Mouse (Mus musculus) c-Kit-positive CD71-positive TER-119-negative erythroid progenitor cells, embryonic 14.5 days (primary cell): ENCODE measurements around the gene Mylk.

Source experiments
- DNase-seq: peaks from one replicate; pipeline ENCODE4 v3.0.0-alpha.2; 2013; ENCODE audit warnings: low read depth

The Mylk gene

DNA sequence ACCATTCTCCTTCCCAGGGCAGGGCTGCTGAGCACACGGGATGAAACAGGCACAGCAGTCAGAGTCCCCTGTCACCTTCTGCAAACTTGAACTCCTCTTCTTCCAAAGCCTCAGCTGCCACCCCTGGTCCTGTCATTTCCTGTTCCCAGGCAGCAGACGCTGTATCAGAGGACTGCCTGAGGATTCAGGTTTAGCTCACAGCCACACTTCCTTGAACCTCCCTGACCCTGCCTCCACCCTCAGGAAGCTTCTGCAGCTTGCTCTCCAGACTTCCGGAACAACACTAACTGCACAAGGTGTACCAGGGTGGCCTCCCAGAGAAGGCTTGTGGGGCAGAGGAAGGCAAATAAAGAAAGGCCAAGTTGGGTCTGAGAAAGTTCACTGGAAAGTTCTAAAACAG is 102.6 kb downstream of the Mylk start:
- DNase-seq = no peak

DNA sequence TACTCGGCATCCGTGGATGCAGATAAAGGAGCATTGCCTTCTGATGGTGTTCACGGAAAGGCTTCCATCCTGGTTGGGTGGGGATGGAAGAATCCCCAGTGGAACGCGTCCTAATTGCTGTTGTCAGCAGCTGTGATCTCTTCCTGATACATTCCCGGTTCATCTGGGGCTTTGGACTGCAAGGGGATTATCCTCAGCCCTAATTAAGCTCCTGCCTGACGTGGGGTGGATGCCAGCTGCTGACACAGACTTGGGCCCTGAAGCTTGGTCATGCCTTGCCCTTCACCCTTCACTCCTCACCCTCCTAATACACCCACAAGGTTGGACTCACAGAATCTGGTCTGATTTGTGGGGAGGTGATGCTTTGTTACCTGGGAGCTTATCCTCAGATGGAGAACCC is 109.1 kb downstream of the Mylk start:
- no peak for DNase-seq

DNA sequence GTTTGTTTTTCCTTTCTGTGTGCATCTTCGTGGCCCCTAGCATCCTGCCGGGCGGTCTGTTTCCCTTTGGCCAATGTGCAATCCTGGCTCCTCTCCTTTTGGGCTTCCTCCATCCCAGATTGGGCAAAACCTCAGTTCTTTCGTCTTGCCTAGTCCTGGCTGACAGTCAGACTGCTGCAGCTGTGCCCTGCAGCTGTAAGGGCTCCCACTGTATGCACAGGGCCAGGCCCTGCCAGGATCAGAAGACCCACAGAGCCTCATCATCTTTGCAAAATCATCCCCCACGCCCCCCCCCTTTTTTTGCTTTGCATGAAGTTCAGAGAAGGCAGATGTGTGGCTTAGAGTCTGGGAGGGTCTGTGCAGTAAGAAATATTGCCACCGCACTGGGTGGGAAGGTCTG is 110.1 kb downstream of the Mylk start:
- no peak for DNase-seq

DNA sequence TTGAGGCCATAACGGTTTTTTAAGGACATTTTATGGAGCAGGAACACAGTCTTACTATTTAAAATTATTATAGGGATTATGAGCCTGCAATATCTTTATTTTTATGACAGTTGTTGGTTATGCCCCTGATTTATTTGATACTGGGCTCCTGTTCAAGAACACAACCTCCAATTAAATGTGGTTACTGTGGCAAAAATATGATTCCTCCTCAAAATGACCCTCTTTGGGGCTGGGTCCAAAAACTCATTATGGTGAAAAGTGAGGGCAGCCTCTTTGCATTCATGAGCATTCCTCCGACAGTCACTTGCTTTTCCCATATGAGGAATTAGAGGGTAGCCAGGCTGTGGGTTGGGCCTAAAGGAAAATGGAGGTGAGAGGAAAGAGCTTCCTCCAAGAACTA is 110.7 kb downstream of the Mylk start:
- no peak for DNase-seq

DNA sequence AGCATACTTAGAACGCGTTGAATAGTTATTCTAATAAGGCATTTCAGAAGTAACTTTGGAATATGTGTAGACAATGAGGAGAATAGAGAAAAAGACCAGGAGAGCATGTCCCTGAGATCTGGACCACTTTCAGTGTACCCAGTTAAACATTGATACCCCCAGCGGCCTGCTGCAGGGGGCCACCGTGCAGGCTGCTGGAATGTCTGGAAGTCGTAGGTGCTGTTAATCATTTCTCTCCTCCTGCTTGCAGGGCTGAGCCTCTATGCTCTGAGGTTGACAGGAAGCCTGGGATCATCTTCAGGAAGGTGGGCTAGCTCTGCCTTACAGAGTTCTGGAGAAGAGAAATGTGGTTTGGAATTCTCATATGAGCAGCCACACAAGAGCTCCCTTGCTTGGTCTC is 112.6 kb downstream of the Mylk start:
- no peak for DNase-seq

DNA sequence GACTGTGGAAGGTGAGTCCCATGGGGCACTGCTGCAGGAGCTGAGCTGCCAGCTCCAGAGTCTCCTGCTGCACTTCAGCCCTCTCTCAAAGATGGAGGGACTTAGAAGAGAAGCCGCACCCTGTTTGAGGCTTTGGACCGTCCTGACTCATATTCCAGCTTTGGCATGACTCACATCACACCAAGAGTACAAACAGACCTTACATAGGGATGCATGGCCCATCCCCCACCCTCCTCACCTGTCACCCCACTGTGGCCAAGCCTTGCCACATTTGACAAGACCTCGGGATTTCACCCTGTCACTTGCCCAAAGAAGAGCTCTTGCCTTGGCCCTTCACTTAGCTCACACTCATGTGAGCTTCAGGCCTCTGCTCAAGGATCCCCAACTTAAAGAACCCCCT is 115.8 kb downstream of the Mylk start:
- DNase-seq = no peak

DNA sequence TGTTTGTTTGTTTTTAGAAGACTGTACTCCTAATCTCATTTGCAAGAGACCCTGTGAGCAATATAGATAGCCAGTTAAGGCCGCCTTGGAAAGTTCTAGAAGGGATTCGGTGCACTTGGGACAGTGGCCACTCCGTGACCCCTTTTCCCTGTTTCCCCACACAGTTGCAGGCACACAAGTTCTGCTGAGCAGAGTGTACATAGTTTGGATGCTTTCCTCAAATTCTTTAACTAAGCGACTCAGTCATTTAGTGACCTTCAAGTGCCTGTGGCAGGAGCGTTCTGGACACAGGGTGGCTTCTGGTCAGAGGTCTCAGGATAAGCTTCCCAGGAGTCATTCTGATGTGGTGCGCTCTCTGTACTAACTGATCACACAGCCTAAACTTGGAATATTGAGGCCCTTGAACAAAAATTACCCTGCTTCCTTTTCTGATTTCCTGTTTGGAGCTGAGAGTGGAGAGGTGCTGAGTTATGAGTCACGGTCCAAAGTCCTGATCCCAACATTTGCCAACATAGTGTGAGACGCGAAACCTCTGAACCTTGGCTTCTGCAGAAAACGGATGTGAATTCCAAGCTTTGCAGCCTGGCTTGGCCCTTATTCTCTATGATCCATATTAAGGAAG is 116.8 kb downstream of the Mylk start:
- DNase-seq = no peak

DNA sequence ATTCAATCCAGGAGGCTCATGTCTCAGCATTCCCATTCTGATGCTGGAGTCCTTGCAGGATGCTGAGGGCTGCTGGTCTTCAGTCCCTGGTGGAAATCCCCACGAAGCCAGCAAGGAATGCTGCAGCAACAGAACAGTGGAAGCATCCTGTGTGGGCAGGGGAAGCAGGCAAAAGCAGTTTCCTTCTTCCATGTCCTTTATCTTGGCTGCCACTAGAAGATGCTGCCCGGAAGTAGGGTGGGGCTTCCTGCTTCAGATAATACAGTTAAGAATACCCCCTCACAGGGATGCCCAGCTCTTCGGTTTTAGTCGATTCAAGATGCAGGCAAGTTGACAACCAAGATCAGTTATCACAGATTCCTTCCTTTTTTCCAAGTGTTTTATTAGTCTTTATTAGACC is 120.4 kb downstream of the Mylk start:
- DNase-seq = no peak

DNA sequence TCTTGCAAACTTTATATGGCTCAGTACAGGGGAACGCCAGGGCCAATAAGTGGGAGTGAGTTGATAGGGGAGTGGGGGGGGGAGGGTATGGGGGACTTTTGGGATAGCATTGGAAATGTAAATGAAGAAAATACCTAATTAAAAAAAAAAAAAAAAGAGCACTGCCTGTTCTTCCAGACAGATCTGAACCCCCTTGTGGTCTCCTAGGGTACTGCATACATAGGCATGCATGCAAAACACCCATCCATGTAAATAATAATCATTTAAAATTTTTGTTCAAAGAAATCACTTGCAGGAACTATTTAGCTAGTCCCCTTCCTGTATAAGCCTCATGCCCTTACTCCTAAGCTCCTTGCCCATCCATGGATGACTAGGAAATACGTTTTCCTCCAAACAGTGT is 122.2 kb downstream of the Mylk start:
- peak; percentile 6 for DNase-seq

DNA sequence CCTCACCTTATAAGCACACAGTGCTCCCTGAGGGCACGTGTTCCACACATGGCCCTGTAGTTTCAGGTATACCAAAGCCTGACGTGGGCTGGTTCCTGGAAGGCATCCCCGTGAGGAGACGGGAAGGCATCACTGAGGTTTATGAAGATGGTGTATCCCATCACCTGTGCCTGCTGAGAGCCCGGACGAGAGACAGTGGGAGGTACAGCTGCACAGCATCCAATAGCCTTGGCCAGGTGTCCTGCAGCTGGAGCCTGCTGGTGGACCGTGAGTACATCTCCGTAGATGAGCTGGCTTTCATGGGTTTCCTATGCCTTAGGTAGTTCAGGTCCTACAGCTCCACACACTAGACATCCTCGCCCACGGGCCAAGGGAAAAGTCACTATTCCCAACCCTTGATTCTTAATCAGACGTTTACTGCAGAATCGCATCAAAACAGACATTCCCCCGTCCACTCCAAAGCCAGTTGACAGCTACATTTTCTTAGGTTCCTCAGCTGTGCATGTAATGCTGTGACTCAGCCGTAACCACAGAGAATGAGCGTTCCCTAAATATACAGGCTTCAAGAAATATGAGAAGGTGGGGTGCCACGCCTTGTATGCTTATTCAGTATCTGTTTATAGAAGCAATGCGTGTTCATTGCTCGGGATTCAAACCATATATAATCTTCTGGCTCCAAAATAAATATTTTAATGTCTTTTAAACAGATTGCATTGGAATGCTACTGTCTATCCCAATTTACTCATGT is 135.2 kb downstream of the Mylk start:
- DNase-seq = no peak

DNA sequence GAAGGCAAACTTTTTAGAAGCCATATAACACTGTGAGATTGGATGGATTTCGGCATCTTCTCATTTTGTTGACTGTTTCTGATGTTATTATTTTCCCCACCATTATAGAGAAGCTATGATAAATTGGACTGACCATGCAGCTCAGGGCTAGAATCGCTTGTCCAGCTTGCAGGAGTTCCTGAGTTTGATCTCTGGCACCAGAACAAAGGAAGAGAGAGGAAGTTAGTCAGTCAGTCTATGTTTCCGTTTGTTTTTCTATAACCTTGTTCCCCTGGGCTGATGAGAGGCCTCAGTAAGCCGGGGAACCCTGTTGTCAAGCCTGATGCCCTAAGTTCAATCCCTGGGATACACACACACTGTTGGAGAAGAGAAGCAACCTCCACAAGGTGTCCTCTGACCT is 135.8 kb downstream of the Mylk start:
- DNase-seq = no peak

DNA sequence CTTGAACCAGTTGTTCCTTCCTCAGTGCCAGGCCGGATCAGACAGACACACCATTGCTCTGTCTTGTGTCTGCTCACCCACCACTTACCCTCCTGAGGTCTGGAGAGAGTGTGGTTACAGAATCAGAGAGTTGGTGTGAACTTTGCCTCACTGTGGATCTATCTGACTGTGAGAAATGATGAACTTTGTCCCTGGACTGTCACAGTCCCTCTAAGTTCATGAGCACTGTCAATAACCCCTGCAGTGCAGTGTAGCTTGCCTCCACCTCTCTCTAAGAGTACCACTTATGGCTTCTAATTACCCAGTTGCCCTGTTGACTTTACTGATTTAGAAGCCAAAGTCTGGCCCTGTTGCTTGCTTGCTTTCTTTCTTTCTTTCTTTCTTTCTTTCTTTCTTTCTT is 142.0 kb downstream of the Mylk start:
- DNase-seq = no peak

DNA sequence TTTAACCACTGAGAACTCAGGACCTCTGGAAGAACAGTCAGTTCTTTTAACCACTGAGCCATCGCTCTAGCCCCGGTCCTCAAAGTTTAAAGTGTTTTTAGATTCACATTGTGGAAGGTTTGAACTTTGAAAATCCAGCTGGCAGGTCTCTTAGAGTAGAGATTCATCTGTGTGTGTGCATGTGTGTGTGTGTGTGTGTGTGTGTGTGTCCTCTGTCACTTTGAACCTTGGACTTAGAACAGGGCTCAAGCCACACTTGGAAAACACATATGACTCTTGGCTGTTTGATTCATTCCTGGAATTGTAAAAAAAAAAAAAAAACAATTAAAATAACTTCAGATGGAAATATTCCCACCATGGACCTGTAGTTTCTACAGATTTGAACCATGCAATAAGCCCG is 149.0 kb downstream of the Mylk start:
- DNase-seq = no peak

DNA sequence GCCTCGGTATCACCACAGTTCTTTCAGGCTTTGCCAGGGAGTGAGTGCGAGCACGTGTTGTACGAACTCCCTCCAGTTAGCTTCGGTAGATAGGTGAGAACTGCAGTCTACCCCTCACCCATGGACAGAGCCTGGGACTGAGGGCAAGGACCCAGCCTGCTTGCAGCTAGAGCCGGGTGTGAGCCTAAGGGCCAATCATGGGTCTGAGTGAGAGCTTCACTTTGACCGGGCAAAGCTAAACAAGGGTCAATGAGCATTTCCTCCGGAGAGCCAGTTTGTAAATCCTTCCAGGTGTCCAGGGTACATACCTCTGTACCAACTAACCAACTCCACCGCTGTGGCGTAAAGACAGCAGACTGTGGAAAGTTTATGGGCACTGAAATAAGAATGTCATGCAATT is 150.9 kb downstream of the Mylk start:
- no peak for DNase-seq

DNA sequence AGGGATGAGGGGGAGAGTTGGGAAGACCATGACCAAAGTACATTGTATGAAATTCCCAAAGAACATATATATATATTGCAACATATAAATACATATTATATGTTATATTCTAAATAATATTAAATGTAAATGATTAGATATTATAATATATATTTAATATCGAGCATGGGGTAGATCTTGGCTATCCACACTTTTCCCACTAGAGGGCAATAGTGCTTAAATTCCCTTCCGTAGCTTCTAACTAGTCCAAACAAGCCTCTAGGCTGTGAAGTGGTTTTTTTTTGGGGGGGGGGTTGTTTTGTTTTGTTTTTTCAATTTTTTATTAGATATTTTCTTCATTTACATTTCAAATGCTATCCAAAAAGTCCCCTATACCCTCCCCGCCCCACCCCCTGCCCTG is 152.0 kb downstream of the Mylk start:
- no peak for DNase-seq

DNA sequence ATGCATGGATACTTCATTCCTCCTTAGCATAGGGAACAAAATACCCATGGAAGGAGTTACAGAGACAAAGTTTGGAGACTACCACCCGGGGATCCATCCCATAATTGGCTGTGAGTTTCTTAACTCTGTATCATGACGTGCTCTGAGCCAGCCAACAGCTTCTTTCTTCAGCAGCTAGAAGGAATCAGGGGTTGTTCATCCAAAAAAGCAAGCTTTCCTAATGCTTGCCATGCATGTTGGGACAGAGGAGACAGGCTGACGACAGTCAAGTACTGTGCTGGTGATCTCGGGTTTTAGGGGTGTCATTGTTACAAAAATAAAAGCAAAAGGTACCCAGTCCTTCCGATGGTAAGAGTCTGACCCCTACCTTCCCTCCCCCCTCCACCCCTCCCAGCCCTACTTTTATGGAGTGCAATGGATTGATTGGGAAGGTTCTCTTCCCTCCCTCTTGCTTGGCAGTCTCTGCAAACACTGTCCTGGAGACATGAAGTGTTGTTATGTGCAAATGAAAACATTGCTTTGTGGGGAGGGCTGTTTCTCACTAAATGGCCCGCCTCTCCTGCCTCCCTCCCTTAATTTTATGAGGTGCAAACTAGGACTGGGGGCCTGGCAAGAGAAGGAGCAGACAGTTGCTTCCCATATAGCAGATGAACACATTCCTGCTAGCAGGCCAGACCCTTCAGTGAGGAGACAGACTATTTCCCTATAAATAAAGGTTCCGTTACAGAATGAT is 153.2 kb downstream of the Mylk start:
- DNase-seq = no peak

DNA sequence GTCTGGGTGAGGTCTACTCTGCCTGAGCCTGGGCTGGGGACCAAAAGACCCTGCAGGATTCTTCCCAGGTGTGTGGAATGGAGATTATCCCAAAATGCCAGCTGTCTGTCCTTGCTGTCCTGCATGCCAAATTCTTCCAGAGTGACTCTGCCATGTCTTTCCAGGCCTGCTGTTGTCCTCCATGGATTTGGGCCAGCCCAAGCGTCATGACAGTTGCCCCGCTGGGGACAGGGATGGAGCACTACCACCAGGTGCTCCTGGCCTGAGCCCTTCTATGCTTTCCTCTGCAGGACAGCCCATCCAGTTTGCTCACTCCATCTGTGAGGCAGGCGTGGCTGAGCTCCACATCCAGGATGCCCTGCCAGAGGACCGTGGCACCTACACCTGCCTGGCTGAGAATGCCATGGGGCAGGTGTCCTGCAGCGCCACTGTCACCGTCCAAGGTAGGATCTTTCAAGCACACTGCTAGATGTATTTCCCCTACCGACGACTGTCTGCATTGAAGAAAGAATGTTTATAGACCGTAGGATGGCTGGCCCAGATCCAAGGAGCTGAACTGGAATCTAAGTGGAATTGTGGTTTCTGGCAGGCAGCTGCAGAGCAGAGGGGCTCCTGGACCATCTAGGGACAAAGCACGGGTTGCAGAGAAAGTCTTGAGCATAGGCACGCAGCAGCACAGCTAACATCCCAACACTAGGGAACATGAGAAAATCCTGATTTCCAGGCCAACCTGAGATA is 154.2 kb downstream of the Mylk start:
- no peak for DNase-seq

DNA sequence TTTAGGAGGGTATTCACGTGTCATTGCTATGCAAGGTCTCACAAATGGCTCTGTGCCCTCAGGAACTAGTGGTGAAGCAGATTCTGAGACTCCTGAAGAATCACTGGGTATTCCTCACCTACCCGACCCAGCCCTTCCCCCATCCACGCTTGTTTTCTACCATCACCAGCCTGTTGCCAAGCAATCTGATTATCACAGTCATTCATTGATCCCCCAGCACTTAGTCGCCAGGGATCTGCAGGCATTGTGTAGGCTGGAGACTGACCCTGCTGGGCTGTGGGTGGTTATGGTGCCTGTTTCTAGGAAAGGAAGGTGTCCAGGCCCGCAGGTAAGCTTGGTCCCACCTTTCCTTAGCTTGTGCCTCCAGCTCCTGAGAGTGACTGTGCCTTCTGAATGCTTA is 155.0 kb downstream of the Mylk start:
- no peak for DNase-seq

DNA sequence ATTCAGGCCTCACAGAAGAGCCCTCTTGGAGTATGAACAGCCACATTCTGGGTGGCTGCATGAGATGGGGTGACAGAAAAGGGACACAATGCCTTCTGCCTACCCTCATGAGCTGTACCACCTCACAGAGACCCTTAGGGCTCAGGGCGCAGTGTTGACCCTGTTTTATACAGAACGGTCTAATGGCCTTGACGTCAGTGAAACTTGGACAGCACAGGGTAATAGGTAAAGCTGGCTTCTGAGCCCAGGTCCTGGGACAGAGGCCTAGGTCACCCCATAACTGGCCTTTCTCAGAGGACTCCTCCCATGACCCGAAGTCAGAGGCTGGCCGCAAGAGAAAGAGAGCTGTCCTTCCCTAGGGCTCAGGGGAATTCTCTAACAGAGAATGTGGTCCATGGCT is 155.5 kb downstream of the Mylk start:
- DNase-seq = no peak

DNA sequence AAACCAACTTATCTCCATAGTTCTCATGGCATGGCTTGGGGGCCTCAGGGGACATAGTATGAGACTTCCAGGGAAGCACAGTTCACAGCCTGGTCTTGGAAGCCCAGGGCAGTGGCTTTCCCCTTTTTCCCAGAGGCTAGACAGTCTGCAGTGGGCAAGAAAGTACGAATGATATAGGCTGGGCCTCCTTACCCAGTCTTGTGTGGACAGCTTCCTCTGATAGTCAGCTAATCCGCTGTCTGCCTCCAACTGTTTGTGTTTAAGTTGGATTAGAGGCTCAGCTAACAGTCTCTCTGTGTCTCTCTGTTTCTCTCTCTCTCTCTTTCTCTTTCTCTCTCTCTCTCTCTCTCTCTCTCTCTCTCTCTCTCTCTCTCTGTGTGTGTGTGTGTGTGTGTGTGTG is 156.0 kb downstream of the Mylk start:
- DNase-seq = no peak

DNA sequence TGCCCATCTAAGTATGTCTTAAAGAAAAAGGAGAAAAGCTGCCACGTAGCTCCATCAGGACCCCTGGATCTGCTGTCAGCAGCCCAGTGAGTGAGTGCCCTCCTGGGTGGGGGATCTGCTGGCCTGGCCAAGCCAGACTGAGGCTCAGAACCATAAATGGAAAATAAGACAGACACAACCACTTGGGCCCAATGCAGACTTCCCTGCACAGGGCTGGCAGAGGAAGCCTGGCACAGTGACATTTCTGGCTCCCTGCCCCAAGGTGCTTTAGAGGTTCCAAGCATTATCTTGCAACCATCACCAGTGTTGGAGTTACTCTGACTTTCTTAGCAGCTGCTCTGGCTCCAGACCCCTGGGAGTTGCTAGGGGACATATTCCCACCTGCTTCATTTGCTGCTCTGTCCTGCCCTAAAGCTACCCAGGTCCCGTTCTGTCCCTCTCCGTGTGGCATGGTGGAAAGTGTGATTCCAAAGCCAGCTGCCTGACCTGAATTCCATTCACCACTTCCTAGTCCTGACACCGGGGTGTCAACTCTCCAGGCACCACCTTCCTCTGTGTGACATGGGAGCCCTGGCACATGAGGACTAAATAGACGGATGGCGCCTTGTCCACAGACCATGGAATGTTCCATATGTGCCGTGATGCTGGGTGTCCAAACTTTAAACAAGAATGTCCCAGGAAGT is 156.7 kb downstream of the Mylk start:
- DNase-seq = no peak

DNA sequence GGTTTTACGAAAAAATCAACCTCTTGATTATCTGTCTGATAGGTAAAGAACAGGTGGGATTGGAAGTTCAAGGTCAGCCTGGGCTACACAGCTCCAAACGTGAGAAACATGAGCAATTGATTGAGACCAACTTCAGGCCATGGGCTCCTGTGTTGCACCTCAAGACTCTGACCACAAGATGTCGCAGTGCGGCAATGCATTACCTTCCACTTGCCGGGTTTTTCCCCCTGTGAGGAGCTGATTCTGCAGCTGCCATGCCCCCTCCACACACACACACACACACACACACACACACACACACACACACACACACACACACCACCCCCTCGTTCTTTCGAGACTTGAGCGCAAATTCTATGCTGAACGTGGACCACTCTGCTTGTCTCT is 157.3 kb downstream of the Mylk start:
- peak; percentile 22 for DNase-seq
